Mouse (Mus musculus) heart, adult 2 months (tissue): ENCODE data around the gene Mettl8.

Experiments used
- CTCF ChIP-seq: fragments of 200-600 bp; IDR thresholded peaks from 2 replicates; pipeline ENCODE4 v1.8.1; 2022; ENCODE audit warnings: antibody characterized with exemption, mild to moderate bottlenecking, moderate library complexity
- EP300 ChIP-seq: fragments of 200-500 bp; IDR thresholded peaks from 2 replicates; pipeline ENCODE4 v1.6.1; 2011; ENCODE audit warnings: low read depth, low read length, control low read depth; ENCODE audit not compliant: insufficient read depth
- POLR2A ChIP-seq: fragments of 200-500 bp; IDR thresholded peaks from 2 replicates; pipeline ENCODE4 v1.6.1; 2011; ENCODE audit warnings: mild to moderate bottlenecking, low read depth, low read length, control low read depth; ENCODE audit not compliant: insufficient read depth

DNA sequence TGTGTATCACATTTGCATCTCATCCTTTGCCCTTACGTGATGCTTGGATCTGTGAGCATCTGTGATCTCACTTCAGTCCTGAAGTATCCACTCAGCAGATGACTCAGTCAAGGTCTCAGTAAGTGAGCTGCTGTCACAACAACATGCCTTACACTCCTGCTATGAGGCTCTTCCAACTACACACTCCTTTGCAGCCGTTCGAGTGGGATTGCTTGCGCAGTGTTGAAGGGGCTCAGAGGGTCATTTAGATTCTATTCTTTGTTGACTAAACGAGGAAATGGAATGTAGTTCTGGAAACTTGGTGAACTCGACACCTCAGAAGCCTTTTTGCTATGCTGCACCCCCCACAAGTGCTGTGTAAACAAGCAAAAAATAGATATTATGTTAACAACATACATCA lies 9.2 kb downstream of the Mettl8 start:
- no peak for TF ChIP-seq EP300
- TF ChIP-seq POLR2A, result no peak
- TF ChIP-seq CTCF, result no peak
